Mouse (Mus musculus): ENCODE results near the gene Hcn3.

DNA sequence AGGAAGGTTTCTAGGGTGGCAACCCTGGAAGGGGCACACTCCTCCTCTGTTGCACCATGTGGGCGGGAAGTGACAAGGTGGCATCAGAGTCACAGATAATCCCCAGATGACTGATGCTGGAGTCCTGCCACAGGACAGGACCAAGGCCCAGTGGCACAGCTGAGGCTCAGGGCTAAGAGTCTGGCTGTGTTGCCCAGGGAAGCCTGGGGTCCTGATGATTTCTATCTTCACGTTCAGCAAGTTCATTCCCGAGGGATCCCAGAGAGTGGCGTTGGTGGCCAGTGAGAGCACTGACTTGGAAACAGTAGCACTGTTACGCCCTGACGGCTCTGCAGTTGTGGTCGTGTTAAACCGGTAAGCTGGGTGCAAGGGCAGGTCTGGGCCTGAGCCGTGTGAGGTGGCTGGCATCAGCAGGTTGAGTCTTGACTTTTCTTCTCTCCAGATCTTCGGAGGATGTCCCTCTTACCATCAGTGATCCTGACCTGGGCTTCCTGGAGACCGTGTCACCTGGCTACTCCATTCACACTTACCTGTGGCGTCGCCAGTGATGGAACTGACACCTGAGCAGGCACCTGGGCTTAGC, 48.2 kb upstream of the Hcn3 start:
- TF ChIP-seq POLR2A (IDR thresholded peaks at IDR 0.05; ENCODE audit: control insufficient read depth, extremely low read depth, insufficient read depth, low read length, poor library complexity) (no peak), CTCF (IDR thresholded peaks at IDR 0.05; ENCODE audit: borderline replicate concordance, control insufficient read depth, extremely low read depth, insufficient read depth, low read length, poor library complexity) (no peak)
